ENCODE assay signal across 35 mouse cellular contexts in genomic region chr1:163861538-163861937, GRCm38 (mm10).
"Had no signal": no experiment of that assay in that cellular context is flagged by ENCODE, and none has a peak within 500 bp of the region (broad histone marks: within the 10 kb centered on the region; RNA-seq: fewer than 3 reads in every experiment).

No protein-coding gene starts in this region.

- DNase-seq: heart, postnatal 10 days; heart, postnatal 14 days; heart, postnatal 36 days; heart, postnatal 4 days; kidney, adult 11 months; kidney, adult 18-20 months; kidney, adult 2 months; kidney, adult 8-10 months; kidney, adult 9 months; kidney, postnatal 10 days; kidney, postnatal 14 days; kidney, postnatal 25 days; kidney, postnatal 36 days; kidney, postnatal 4 days; layer of hippocampus, adult 9-11 months; layer of hippocampus, postnatal 36 days had no signal

- H3K4me1 ChIP-seq: heart, embryonic 10.5 days; heart, embryonic 12.5 days; heart, embryonic 13.5 days; heart, embryonic 15.5 days; hindbrain, embryonic 10.5 days; hindbrain, embryonic 12.5 days; hindbrain, embryonic 13.5 days; hindbrain, embryonic 15.5 days; intestine, embryonic 15.5 days; kidney, embryonic 15.5 days had no signal

- H3K9ac ChIP-seq: heart, embryonic 12.5 days; heart, embryonic 13.5 days; heart, embryonic 15.5 days; hindbrain, embryonic 12.5 days; hindbrain, embryonic 13.5 days; hindbrain, embryonic 14.5 days; hindbrain, embryonic 15.5 days; intestine, embryonic 15.5 days; kidney, embryonic 15.5 days had no signal

- H3K27ac ChIP-seq: heart, embryonic 10.5 days; heart, embryonic 13.5 days; heart, embryonic 15.5 days; hindbrain, embryonic 10.5 days; hindbrain, embryonic 12.5 days; hindbrain, embryonic 13.5 days; hindbrain, embryonic 14.5 days; hindbrain, embryonic 15.5 days; hindbrain, postnatal 0 days; intestine, embryonic 15.5 days; kidney, embryonic 15.5 days; kidney, postnatal 0 days; layer of hippocampus, adult 2 months had no signal

- H3K27me3 ChIP-seq: heart, embryonic 12.5 days; heart, embryonic 13.5 days; heart, embryonic 15.5 days; hindbrain, embryonic 12.5 days; hindbrain, embryonic 13.5 days; hindbrain, embryonic 15.5 days; intestine, embryonic 15.5 days; kidney, embryonic 15.5 days had no signal

- H3K4me3 ChIP-seq: heart, embryonic 10.5 days; heart, embryonic 12.5 days; heart, embryonic 13.5 days; heart, embryonic 15.5 days; hindbrain, embryonic 10.5 days; hindbrain, embryonic 12.5 days; hindbrain, embryonic 13.5 days; hindbrain, embryonic 15.5 days; intestine, embryonic 15.5 days; kidney, embryonic 15.5 days; layer of hippocampus, adult 2 months had no signal

- ATAC-seq: hindbrain, embryonic 16.5 days; hindbrain, postnatal 0 days; inflammation-experienced regulatory T-cells, adult 6 months; intestine, embryonic 15.5 days; intestine, embryonic 16.5 days; intestine, postnatal 0 days had no signal

- H3K4me2 ChIP-seq: heart, embryonic 11.5 days; heart, embryonic 12.5 days; heart, embryonic 13.5 days; heart, embryonic 15.5 days; hindbrain, embryonic 12.5 days; hindbrain, embryonic 13.5 days; hindbrain, embryonic 14.5 days; hindbrain, embryonic 15.5 days; intestine, embryonic 15.5 days; kidney, embryonic 15.5 days had no signal

- H3K9me3 ChIP-seq: heart, embryonic 10.5 days; heart, embryonic 12.5 days; heart, embryonic 13.5 days; heart, embryonic 15.5 days; hindbrain, embryonic 10.5 days; hindbrain, embryonic 12.5 days; hindbrain, embryonic 13.5 days; hindbrain, embryonic 15.5 days; intestine, embryonic 15.5 days; kidney, embryonic 15.5 days had no signal
